Mouse (Mus musculus): ENCODE data around the gene P2rx2.

Gene P2rx2

DNA sequence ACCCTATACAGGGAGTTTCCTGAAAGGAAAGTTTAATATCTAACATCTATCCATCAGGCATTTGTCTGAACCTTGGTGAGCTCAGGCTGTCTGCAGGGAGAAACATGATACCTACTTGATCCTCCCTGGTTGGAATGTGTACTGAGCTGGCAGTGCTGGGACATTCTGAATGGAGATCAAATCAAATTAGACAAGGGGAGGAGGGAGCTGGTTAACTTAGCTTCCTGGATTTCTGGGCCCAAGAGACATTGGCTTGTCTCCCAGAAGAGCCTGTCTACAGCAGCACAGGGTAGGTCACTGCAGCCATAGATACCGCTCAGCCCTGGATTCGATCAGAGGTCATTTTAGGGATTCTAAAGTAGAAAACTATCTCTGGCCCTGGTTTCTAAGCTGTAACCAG is 4.2 kb downstream of the P2rx2 start:
- no peak for DNase-seq (ENCODE audit: low read depth in 2 of 2, low spot score in 2 of 2)

DNA sequence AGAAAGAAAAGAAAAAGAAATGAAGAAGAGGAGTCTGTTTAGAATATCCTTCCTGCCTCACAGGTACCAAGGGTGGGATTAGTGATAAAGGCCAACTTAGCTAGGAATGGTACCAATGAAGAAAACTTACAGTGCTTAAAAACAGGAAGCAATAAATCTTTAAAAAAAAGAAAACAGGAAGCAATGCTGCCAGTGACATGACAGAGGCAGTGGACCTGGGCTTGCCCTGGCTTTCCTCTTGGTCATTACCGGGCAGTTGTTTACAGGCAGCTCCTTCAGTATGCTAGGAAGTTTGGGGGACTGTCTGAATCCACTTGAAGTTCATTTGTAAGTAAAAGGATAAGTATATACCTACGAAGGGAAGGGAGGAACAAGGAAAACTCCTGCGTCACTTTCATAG is 12.5 kb downstream of the P2rx2 start:
- DNase-seq (ENCODE audit: low read depth in 2 of 2, low spot score in 2 of 2), result no peak

DNA sequence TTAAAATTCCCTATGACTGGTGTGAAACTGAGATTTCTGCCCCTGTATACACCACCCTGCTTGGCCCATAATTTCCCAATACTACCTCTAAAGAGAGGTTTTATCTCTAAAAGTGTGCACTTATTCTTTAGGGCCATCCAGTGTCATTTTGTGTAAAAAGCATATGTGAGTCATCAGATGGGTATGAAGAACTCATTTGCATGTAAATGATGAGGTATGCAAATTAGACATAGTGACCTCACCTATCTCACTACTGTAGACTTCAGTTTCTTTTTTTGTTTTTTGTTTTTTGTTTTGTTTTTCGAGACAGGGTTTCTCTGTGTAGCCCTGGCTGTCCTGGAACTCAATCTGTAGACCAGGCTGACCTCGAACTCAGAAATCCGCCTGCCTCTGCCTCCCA is 29.9 kb downstream of the P2rx2 start:
- no peak for DNase-seq (ENCODE audit: low read depth in 2 of 2, low spot score in 2 of 2)

DNA sequence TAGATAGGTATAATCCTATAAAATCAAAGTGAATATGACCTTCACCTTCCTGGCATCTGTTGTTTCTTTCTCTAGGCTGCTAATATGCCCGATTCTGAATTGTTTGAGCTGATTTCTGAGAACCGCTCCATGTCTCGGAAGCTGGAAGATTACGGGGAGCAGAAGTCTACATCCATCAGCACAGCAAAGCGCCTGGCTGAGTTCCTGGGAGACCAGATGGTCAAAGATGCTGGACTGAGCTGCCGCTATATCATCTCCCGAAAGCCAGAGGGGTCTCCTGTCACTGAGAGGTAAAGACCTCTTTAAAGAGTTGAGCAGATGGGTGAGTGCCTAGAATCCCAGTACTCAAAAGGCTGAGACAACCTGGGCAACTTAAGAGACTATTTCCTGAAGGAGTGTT is 34.2 kb downstream of the P2rx2 start:
- no peak for DNase-seq (ENCODE audit: low read depth in 2 of 2, low spot score in 2 of 2)

DNA sequence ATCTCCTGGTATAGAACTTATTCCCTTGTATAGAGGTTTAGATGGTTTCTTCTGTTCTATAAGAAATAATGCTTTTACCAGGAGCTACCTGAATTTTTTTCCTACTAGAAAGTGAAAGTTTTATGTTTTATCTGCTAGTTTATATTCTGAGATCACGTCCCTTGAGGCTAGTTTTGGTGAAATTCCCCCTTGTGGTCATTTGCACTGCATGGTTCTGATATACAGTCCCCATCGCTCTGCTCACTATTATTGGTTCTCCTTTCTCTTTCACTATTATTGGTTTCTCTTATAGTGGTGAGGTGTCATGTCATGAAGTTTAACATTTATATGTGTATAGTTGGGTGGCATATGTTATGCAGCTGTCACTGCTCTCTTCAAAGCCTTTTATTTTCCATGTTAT is 42.4 kb downstream of the P2rx2 start:
- no peak for DNase-seq (ENCODE audit: low read depth in 2 of 2, low spot score in 2 of 2)

DNA sequence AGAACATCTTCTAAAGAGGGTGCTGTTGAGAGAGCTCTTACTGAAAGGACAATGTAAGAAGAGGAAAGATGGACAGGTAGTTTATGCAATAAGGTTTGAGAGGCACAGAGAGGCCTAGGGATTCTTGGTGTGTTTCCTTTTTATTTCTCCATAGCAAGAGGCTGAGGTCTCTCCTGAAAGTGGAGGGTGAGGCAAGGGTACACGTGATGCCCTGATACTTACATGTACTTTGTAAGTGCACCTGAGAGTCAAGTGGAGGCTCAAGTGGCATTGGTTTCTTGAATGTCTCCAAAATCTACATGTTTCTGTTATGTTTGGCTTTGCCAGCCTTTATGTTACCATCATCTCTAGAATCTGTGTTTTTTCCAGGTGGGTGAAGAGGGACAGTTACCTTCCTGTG is 46.4 kb downstream of the P2rx2 start:
- no peak for DNase-seq (ENCODE audit: low read depth in 2 of 2, low spot score in 2 of 2)

DNA sequence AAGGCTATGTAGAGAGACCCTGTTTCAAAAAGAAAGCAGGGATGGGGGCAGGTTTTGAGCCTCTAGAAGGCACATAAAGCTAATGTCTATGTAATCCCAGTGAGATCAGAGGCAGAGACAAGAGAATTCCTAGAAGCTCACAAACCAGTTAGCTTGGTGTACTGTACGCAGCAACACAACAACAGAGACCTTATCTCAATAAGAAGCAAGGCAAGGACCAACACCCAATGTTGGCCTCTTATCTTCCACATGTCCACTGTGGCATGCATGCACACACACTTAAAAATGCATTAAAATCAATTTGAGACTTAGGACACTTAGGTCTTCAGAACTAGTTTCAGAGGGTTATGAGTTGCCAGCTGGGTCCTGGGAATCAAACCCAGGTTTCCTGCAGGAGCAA is 51.4 kb downstream of the P2rx2 start:
- DNase-seq (ENCODE audit: low read depth in 2 of 2, low spot score in 2 of 2), result no peak

All from CD8-positive naive resting alpha-beta T cell, adult 2 months (primary cell).